Mouse (Mus musculus) layer of hippocampus, postnatal 14 days (tissue): ENCODE results near the gene Sgcb. TPM values are rescaled to one million over a fixed set of nuclear protein-coding genes. Genes with fewer than 3 reads are reported as not detected.

ENCODE experiments used
- DNase-seq, 2 experiments: peaks; one replicate each; pipeline ENCODE4 v3.0.0; 2021 to 2022; ENCODE audit warnings: low spot score in 2 of 2, mixed read lengths in 1 of 2
- long read RNA-seq, 2 experiments: library from polyadenylated mRNA; stranded (forward); transcript quantifications; one replicate each; pipeline ENCODE4 v2.0.0; 2021
- total RNA-seq, 2 experiments: library from RNA; stranded (reverse); gene quantifications; 2 replicates each; pipeline ENCODE4 v1.2.3; 2021

Gene Sgcb
- total RNA-seq: 10 to 100 TPM; 59.4 to 60.5 TPM
- long read RNA-seq, experiment 1, transcript Sgcb-201 (6 exons, 3,786 nt): major isoform, 78 of 98 reads
- long read RNA-seq, experiment 1, partial matches to known transcripts: 8 of 98 reads
- long read RNA-seq, experiment 1, other reads (novel, unspliced or antisense): 12 of 98 reads
- long read RNA-seq, experiment 2, transcript Sgcb-201 (6 exons, 3,786 nt): major isoform, 81 of 110 reads
- long read RNA-seq, experiment 2, partial matches to known transcripts: 4 of 110 reads
- long read RNA-seq, experiment 2, other reads (novel, unspliced or antisense): 25 of 110 reads

GRCm38 (mm10) chr5:73647261-73647900 is at the start of gene Sgcb:
Sgcb (minus strand) TSS chr5:73647790.
- peak; percentile 80 to 86 for DNase-seq

GRCm38 (mm10) chr5:73694254-73695015 is 46.8 kb upstream of the Sgcb start:
- no peak for DNase-seq

GRCm38 (mm10) chr5:73693778-73694177 is 46.2 kb upstream of the Sgcb start:
- no peak for DNase-seq

- no peak for DNase-seq
Measured at GRCm38 (mm10) chr5:73691723-73692520, 44.3 kb upstream of the Sgcb start.

GRCm38 (mm10) chr5:73690146-73690545 is 42.6 kb upstream of the Sgcb start:
- no peak for DNase-seq

GRCm38 (mm10) chr5:73688576-73688975 is 41.0 kb upstream of the Sgcb start:
- no peak for DNase-seq

- DNase-seq: peak in 1 of 2 experiments; percentile 39
Measured at GRCm38 (mm10) chr5:73686149-73686548, 38.6 kb upstream of the Sgcb start.

- no peak for DNase-seq
Measured at GRCm38 (mm10) chr5:73683706-73684409, 36.3 kb upstream of the Sgcb start.

GRCm38 (mm10) chr5:73683221-73683620 is 35.6 kb upstream of the Sgcb start:
- no peak for DNase-seq

- peak in 1 of 2 experiments; percentile 23 for DNase-seq
Measured at GRCm38 (mm10) chr5:73676626-73677025, 29.0 kb upstream of the Sgcb start.

- no peak for DNase-seq
Measured at GRCm38 (mm10) chr5:73675604-73676003, 28.0 kb upstream of the Sgcb start.

- no peak for DNase-seq
Measured at GRCm38 (mm10) chr5:73669386-73669785, 21.8 kb upstream of the Sgcb start.

GRCm38 (mm10) chr5:73667877-73668276 is 20.3 kb upstream of the Sgcb start:
- no peak for DNase-seq

GRCm38 (mm10) chr5:73666695-73667094 is 19.1 kb upstream of the Sgcb start:
- no peak for DNase-seq

- DNase-seq: no peak
Measured at GRCm38 (mm10) chr5:73651855-73652201, 4.2 kb upstream of the Sgcb start.

GRCm38 (mm10) chr5:73651061-73651854 is 3.7 kb upstream of the Sgcb start, which contains the start of gene Spata18:
Spata18 (plus strand) TSS chr5:73651379.
- no peak for DNase-seq

GRCm38 (mm10) chr5:73650365-73650964 is 2.9 kb upstream of the Sgcb start:
- no peak for DNase-seq

- peak in 1 of 2 experiments; percentile 41 for DNase-seq
Measured at GRCm38 (mm10) chr5:73642091-73642490, 5.5 kb downstream of the Sgcb start.

- no peak for DNase-seq
Measured at GRCm38 (mm10) chr5:73641058-73641457, 6.5 kb downstream of the Sgcb start.
